Mouse (Mus musculus): ENCODE measurements around the gene Anapc15. TPM values are rescaled to one million over a fixed set of nuclear protein-coding genes. Genes with fewer than 3 reads are reported as not detected.

Anapc15 gene
- total RNA-seq (2021): 10 to 100 TPM; 27.4 to 28.5 TPM
- long read RNA-seq, experiment 1, transcript Anapc15-210 (6 exons, 3,103 nt): major isoform, 8 of 20 reads
- long read RNA-seq, experiment 1, partial matches to known transcripts: 0 of 20 reads
- long read RNA-seq, experiment 1, other reads (novel, unspliced or antisense): 11 of 20 reads
- long read RNA-seq, experiment 2, transcript Anapc15-210 (6 exons, 3,103 nt): major isoform, 5 of 11 reads
- long read RNA-seq, experiment 2, partial matches to known transcripts: 1 of 11 reads
- long read RNA-seq, experiment 2, other reads (novel, unspliced or antisense): 3 of 11 reads

DNA sequence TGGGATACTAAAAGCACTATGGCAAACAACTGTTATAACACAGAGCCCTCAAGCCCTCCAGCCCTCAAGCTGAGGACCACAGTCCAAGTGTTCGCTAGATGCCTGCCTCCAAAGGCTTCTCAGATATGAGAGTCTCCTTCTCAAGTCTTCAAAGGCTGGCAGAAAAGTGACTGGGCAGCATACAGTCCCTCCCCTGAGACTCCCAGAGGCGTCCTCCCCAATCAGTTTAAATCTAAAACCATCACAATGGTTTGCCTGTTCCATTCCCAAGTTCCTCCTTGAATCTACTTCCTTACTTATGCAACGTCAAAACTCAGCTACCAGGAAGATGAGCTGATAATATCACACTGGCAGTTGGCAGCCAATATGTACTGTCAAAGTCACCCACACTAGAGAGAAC, at the start of gene Anapc15:
Anapc15 (plus strand) TSS at position 301 of the 400 bp plus-strand sequence.
- no peak for DNase-seq

DNA sequence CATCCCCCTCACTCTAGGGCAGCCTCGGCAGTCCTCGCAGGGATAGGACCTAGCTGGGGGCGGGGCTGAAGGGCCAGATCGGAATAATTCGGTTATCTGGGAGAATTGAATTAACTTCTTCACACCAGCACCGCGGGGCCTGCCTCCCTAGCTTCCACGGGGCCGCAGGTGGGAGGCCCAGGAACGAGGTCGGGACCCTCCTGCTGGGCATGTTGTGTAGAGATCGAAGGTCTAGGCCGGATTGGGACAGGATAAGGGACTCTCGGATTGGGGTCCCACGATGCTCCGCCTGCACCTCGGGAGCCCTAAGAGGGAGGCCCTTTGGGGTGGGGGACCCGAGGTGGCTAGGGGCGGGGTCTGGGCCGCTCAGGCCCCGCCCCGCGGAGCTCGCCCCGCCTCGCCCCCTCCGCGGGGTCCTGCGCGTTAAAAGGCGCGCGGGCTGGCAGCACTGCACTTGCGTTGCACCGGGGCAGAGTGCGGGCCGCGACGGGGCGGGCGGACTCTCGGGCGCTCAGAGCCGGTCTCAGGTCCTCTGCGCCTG, 45.6 kb upstream of the Anapc15 start, which contains the start of gene Phox2a:
Phox2a (plus strand) TSS at position 453 of the 541 bp plus-strand sequence.
- peak; percentile 64 for DNase-seq

DNA sequence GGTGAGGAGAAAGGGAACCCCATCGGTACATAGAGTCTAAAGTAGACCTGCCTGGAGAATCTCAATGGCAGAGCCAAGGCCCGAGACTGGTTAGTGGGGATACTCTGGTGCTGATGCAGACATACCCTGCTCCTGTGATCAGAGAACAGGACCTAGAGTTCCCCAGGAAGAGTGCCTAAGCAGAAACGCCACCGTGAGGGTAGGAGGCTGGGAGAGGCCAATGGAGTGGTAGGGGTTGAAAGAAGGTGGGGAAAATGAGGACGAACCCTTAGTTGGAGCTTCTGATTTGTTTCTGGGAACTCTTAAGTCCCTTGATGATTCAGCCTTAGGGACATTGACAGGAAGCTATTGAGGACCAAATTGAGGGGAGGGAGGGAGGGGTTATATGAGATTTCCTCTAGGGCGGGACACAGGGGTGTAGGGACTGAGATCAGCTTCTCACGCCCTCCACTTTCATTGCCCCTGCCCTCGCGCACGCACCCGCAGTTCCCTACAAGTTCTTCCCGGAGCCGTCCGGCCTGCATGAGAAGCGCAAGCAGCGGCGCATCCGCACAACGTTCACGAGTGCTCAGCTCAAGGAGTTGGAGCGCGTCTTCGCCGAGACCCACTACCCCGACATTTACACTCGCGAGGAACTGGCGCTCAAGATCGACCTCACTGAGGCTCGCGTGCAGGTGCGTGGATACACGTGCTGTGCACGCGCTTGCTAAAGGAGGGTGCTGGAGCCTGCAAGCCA, 43.1 kb upstream of the Anapc15 start:
- DNase-seq: peak; percentile 33

DNA sequence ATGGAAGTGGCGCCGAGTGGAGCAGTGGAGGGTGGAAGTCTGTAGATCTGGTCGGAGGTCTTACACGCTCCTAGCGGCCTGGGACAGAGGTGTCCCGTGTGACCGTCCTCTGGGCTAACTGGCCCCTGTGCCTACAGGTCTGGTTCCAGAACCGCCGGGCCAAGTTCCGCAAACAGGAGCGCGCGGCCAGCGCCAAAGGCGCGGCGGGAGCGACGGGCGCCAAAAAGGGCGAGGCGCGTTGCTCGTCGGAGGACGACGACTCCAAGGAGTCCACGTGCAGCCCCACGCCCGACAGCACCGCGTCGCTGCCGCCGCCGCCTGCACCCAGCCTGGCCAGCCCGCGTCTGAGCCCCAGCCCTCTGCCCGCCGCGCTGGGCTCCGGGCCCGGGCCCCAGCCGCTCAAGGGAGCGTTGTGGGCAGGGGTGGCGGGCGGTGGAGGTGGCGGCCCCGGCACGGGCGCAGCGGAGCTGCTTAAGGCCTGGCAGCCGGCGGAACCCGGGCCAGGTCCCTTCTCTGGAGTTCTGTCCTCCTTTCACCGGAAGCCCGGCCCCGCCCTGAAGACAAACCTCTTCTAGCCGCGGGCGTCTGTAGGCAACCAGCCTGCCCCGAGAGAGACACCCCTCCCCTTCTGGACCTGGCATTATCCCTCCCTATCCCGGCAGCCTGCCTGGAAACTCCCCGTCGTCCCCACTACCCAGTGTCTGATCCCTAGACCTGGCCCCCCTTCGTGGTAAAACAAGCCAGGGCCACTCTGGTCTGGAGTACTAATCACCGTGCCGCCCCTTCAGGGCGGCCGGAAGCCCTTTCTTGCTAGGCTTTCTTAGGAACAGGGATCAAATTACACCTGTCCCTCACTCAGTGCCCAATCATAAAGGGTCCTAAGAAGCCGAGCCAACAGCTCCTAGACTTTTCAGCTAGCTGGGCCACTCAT, 41.7 kb upstream of the Anapc15 start:
- DNase-seq: peak; percentile 71

DNA sequence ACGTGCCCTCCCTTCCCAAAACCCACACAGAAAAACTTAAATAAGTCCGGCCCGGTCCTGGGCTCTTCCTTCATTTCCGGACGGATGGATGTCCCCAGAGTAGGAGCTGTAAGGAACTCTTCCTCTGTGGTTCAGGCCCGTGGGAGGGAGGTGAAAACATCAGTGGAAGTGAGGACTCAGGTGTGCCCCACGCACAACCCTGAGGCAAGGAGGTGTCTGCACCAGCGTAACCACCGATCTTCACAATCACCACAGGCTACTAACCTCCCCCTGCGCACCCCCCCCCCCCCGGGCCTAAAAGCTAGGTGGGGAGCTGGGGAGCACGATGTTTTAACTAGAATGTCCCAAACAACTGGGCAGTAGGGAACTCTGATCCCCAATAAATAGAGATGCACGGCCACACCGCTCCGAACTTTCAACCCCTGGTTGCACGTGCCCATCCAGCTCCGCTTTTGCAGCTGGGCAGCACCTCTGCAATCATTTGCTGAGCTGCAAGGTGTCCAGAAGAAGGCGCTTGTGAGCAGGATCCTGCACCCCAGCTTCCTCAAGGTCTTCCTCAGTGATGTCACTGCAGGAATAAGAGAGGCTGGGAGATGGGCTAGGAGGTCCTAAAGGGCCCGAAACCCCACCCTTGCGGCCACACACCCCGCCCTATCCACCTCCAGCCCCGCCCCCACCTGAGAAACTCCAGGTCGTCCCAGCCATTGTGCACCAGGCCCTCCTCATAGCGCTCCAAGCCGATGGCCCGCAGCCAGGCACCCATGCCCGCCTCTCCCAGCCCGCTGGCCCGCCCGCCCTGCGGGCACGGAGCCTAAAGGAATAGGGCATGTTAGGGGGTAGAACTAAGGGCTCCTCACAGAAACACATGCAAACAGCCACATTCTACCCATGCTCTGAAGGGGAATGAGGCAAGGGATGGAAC, 40.4 kb upstream of the Anapc15 start:
- DNase-seq: peak; percentile 73

DNA sequence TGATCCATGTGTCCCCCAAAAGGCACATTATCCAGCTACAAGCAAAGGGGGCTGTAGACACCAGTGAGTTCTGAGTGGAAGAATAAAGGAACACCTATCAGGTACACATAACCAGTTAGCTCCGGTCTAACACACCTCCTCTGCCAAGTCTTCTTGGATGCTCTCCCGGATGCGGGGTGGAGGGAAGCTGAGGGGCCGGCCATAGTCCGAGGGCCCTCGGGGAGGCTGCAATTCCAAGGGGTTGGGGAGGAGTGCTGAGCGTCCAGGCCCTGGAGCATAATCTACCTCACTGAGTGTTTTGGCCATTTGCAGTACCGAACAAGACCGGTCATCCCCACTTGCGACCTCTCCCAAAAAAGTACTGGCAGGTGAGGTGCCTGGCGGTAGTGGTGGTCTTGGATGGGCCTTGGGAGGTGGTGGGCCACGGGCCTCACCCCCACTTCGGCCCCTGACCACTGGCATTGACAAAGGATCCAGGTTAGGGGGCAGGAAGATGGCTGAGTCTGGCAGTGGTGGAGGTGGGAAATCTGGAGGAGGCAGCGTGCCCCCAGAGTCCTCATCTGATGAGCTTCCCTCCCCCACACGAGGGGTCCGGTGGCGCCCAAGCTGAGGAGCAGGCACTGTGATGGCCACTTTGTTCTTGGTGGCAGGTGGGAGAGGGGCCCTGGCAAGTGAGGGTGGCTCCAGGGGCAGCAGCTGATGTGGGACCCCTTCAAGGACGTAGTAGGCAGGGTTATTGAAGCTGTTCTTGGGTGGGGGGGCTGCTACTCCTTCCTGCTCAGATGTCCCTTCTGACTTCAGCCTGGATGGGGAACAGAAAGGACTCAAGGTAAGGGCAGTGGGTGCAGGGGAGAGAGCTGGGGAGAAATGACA, 39.5 kb upstream of the Anapc15 start:
- peak; percentile 39 for DNase-seq

DNA sequence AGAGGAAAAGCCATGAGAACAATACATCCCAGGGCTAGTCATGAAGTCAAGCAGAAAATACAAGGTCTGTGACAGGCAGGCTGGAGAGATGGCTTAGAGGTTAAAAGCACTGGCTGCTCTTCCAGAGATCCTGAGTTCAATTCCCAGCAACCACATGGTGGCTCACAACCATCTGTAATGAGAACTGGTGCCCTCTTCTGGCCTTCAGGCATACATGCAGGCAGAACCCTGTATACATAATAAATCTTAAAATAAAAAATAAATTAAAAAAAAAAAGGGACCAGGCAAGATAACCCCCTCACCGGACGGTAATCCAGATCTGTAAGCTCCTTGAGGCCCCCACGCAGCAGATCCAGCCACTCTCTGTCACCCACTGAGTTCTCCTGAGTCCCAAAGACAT, 33.1 kb upstream of the Anapc15 start:
- no peak for DNase-seq

DNA sequence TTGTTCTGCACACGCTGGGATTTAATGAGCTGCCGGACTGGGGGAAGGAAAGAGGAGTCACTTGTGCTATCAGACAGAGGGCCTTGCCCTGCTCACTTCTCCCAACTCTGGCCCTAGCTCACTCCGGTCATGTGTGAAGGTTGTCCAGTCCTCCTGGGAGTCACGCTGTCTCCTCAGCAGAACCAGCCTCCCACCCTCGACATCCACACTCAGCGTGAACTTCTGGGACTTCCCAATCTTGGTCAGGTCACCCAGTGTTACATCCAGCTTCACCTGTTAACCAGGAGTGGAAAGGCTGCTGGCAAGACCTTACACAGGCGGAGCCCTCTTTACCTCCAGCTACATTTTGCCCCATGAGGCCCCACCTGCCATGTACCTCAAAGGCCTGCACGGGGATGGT, 32.1 kb upstream of the Anapc15 start:
- no peak for DNase-seq

DNA sequence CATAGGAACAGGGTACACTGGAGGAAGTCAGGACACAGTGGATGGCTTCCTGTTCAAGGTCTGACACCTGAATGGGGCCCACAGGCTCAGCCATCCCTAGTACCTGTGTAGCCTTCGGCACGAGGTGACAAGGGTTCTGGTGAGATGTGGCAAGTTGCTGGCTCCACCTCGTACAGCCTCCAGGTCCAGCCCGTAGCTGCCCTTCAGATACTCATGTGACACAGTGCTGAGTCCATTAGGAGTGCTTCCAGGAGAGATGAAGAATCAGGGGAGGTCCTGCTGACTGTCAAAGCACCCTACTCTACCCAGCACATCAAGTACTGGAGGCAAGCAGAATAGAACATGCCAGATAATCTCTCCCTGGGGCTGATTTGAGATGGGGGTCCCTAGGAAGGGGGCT, 31.1 kb upstream of the Anapc15 start:
- no peak for DNase-seq

DNA sequence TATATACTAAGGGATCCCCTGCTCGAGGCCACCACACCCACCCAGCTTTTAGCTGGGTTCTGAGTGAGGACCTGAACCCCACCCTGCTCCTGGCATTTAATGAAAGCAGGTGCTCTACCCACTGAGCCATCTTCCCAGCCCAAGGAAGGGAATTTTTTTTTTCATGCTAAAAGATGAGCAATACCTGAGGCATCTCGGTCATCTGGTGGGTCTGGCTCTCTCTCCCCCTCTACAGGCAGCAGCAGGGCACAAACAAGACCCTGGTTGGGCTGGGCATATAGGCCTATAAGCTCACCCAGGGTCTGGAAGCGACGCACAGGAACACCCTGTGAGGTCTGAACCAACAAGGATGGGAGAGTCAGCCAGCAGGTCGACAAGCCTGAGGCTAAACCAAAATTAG, 30.2 kb upstream of the Anapc15 start:
- no peak for DNase-seq

DNA sequence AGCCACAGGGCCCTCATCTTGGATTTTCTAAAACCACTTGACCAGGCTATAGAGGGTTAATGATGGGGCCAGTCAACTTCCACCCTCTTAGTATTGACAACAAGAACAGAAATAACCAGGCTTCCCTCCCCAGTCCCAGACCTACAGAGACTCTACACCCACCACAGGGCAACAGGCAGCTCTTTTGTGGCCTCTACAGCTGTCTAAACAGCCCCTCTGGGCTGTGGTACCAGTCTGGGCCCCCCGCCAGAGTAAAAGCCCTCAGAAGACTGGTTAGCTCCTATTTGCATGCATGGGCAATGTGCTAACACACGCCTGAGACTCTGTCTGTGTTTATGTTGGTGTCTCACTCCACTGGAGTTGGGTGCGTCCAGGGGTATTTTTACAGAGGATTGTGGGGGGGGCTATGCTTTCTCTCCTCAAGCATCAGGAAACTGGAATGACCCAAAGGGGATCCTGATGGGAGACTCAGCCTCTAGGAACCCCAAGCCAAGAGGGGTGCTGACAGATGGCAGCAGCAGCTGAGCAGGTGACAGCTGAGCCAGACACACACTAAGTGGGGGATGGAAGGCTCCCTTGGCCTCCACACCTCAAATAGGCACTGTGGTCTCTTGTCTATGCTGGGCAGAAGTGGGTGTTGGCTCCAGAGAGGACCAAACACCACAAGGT, 29.5 kb upstream of the Anapc15 start:
- no peak for DNase-seq

DNA sequence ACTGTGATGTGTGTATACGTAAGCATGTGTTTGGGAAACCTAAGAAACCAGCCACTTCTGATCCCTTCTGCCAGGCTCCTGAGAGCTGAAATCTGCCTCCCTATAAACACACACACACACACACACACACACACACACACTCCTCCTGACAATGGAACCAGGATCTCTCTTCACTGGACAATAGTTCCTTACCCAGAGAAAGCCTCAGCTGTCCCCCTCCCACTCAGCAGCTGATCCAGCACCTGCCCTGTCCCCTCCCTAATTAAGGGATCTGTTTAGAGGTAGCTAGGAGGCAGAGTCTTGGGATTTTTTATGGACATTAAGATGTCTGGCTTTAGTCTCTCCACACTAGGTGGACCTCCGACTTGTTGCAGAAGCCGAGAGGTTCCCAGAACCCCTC, 28.6 kb upstream of the Anapc15 start:
- no peak for DNase-seq

DNA sequence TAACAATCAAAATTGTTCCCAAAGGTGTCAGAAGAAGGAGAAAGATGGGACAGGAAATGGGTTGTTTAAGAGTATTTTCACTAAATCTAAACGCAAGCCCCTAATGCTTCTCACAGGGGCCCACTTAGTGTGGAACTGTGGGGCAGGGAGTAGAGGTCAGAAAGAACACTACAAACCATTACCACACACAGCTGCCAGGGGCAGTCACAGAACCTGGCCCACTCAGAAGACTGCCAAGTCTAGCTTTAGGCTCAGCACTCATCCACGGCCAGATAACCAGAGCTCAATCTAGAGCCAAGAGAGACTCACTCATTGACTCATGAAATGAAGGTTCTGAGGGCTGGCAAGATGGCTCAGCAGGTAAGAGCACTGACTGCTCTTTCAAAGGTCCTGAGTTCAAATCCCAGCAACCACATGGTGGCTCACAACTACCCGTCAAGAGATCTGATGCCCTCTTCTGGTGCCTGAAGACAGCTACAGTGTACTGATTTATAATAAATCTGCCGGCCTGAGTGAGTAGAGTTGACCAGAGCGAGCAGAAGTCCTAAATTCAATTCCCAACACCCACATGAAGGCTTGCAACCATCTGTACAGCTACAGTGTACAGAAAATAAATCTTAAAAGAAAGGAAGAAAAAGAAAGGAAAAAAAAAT, 27.9 kb upstream of the Anapc15 start:
- no peak for DNase-seq

DNA sequence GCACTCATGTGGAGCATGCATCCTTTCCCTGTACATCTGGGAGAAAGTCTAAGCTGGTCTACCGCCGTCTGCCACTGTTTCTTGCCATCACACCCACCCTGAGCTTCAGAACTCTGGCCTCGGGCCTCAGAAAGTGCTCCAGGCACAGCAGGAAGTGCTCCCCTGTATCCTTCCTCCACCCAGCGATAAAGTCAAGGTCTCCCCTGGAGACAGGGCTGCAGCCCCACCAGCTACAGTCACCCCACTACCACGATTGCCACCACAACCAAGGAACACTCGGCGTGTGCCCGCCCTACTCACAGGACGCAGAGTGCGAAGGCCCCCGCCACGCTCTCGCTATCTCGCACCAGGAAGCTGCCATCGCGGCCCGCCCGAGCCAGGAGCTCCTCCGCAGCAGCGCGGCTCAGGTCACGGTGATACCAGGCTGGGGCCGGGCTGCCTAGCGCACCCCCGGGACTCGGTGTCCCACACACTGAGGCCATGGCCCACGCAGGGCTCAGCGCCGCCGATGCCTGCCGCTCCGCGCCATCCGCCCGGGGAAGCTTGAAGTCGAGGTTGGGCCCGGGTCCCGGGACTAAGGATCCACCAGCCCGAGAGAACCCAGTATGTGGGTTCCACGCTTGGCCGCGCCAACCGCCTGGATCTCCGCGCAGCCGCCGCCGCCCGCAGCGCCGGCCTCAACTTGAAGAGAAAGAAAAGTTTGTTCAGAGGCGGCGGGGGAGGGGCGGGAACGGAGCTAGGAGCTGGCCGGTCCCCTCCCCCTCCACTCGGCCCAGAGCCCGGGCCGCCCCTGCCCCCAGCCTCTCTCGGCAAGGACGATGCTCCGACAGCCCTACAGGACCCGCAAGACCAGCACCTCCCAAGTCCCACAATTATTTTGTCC, 27.0 kb upstream of the Anapc15 start:
- DNase-seq: peak; percentile 85

DNA sequence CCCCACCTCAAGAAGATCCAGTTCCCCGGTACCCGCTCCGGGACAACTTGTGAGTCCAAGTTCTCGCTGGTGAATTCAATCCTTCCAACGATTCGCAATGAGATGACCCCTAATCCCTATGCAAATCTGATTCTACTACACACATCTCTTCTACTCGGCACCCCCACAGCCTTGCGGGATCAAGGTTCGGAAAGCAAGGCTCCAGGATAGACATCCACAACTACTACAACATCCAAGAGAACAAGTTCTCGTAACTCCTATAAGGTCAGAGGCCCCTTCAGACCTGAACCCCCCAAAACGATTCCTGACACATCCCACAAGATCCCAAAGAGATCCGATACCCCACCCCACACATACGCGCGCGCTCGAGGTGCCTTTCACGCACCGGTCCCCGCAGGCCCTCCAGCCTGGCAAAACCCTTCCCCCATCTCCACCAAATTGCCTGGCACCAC, 26.3 kb upstream of the Anapc15 start:
- DNase-seq: no peak

DNA sequence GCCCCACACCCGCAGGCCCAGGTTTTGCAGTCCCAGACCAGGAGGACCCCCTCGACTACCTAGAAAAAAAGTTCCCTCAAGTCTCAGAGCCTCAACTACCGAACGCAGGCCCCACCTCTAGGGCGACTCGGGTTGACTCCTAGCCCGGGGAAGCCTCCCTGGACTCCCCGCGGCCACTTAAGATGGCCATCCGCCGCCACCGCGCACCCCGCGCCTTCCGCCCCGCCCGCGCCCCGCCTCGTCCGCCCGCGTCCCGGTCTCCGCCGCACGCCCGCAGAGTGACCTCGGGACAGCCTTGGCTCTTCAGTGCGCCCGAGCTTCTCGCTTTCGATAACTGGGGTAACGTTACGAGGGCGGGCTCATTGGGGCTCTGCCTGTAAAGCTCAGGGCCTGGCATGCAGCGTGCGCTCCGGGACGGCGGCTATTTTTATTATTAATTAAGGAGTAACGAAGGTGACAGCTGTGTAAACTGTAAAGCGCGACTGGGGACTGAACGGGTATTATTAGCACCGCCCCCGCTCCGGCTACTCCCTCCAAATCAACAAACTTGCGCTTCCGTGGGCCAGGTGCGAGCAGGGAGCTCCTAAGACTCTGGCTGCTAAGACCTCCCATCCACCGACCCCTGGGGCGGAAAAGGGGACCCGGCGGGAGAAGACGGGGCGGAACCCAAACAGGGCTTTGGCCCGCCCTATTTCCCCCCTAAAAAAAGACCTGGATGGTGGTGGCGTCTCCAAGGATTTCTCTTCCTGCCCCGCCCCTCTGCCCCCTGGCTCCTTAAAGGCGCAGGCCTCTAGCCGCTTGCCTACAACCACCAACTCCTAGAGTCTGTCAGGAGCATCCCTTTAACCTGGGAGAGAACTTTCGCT, 25.7 kb upstream of the Anapc15 start, which contains the start of gene Inppl1:
Inppl1 (minus strand) TSS at position 624 of the 866 bp plus-strand sequence.
- peak; percentile 93 for DNase-seq

DNA sequence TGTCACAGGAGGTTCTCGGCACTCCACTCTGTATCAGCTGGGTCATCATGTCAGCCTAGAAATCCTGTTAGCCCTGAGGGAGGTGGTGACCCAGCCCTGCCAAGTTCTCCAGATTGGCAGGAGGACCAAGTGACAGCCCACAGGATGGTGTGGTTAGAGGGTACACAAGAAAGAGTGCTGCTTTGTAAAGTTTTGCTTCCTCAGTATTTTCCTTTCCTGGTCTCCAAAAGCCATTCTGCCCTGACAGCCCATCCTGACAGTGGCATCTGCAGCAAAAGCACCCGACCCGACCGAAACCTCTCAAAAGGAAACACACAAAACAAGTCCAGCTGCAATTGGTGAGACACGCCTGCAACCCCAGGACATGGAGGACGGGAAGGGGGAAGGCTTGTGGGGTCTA, 19.3 kb upstream of the Anapc15 start:
- no peak for DNase-seq
